Mouse (Mus musculus): ENCODE measurements at regions not wholly inside any gene's neighbourhood (a gene's known extent, or its start where the extent isn't known, plus 50 kb on each side); places are given as distances from the start of the nearest gene placed in this dataset.

- Histone ChIP-seq H3K27me3 (replicated peaks) (no peaks in the 10 kb centered on the region), H3K9me3 (no peaks in the 10 kb centered on the region), H3K4me3 (replicated peaks) (no peak overlapping the region), H3K4me1 (replicated peaks) (no peaks in the 10 kb centered on the region), H3K9ac (no peak overlapping the region), H3K36me3 (no peaks in the 10 kb centered on the region), H3K27ac (no peak overlapping the region), H3K4me2 (replicated peaks) (no peak overlapping the region)
- 59% methylated on average over 8 of the region's 8 CpGs for WGBS
- no peak for ATAC-seq
Observed at GRCm38 (mm10) chr19:54756681-54757257, 370.3 kb downstream of the Gpam start.

GRCm38 (mm10) chr19:54755451-54755850 lies 371.6 kb downstream of the Gpam start:
- H3K36me3 ChIP-seq = no peaks in the 10 kb centered on the region
- H3K4me1 ChIP-seq (replicated peaks) = no peaks in the 10 kb centered on the region
- H3K27me3 ChIP-seq (replicated peaks) = no peaks in the 10 kb centered on the region
- 71% methylated on average over 2 of the region's 2 CpGs for WGBS
- H3K4me3 ChIP-seq (replicated peaks) = no peak overlapping the region
- H3K9me3 ChIP-seq = no peaks in the 10 kb centered on the region
- H3K9ac ChIP-seq = no peak overlapping the region
- H3K4me2 ChIP-seq (replicated peaks) = no peak overlapping the region
- H3K27ac ChIP-seq = no peak overlapping the region
- ATAC-seq = no peak

- no peak overlapping the region for H3K9ac ChIP-seq
- no peak overlapping the region for H3K27ac ChIP-seq
- WGBS = 75% methylated on average over 2 of the region's 2 CpGs
- no peak overlapping the region for H3K4me3 ChIP-seq (replicated peaks)
- no peaks in the 10 kb centered on the region for H3K4me1 ChIP-seq (replicated peaks)
- H3K36me3 ChIP-seq = no peaks in the 10 kb centered on the region
- no peak overlapping the region for H3K4me2 ChIP-seq (replicated peaks)
- ATAC-seq = no peak
- no peaks in the 10 kb centered on the region for H3K27me3 ChIP-seq (replicated peaks)
- H3K9me3 ChIP-seq = no peaks in the 10 kb centered on the region
Observed at GRCm38 (mm10) chr19:54733938-54734337, 393.1 kb downstream of the Gpam start.

GRCm38 (mm10) chr19:54731749-54732148 lies 395.3 kb downstream of the Gpam start:
- Histone ChIP-seq H3K4me2 (replicated peaks) (no peak overlapping the region), H3K4me3 (replicated peaks) (no peak overlapping the region), H3K27me3 (replicated peaks) (no peaks in the 10 kb centered on the region), H3K9ac (no peak overlapping the region), H3K36me3 (no peaks in the 10 kb centered on the region), H3K9me3 (no peaks in the 10 kb centered on the region), H3K4me1 (replicated peaks) (no peaks in the 10 kb centered on the region), H3K27ac (no peak overlapping the region)
- ATAC-seq = no peak
- WGBS = 43% methylated on average over 8 of the region's 8 CpGs

- Histone ChIP-seq H3K9ac (no peak overlapping the region), H3K4me2 (replicated peaks) (no peak overlapping the region), H3K4me1 (replicated peaks) (no peaks in the 10 kb centered on the region), H3K27ac (no peak overlapping the region), H3K9me3 (no peaks in the 10 kb centered on the region), H3K27me3 (replicated peaks) (no peaks in the 10 kb centered on the region), H3K36me3 (no peaks in the 10 kb centered on the region), H3K4me3 (replicated peaks) (no peak overlapping the region)
- WGBS = 75% methylated on average over 2 of the region's 2 CpGs
- ATAC-seq = no peak
Observed at GRCm38 (mm10) chr19:54731315-54731714, 395.7 kb downstream of the Gpam start.

- no peak overlapping the region for H3K4me2 ChIP-seq (replicated peaks)
- WGBS = 86% methylated on average over 2 of the region's 2 CpGs
- H3K27ac ChIP-seq = no peak overlapping the region
- no peak overlapping the region for H3K4me3 ChIP-seq (replicated peaks)
- H3K36me3 ChIP-seq = no peaks in the 10 kb centered on the region
- ATAC-seq = no peak
- H3K9me3 ChIP-seq = no peaks in the 10 kb centered on the region
- no peak overlapping the region for H3K9ac ChIP-seq
- no peaks in the 10 kb centered on the region for H3K27me3 ChIP-seq (replicated peaks)
- H3K4me1 ChIP-seq (replicated peaks) = no peaks in the 10 kb centered on the region
Observed at GRCm38 (mm10) chr19:54730801-54731200, 396.2 kb downstream of the Gpam start.

- no peak overlapping the region for H3K4me3 ChIP-seq (replicated peaks)
- H3K4me2 ChIP-seq (replicated peaks) = no peak overlapping the region
- H3K27me3 ChIP-seq (replicated peaks) = no peaks in the 10 kb centered on the region
- H3K9me3 ChIP-seq = no peaks in the 10 kb centered on the region
- no peaks in the 10 kb centered on the region for H3K36me3 ChIP-seq
- no peak overlapping the region for H3K27ac ChIP-seq
- no peak for ATAC-seq
- no peaks in the 10 kb centered on the region for H3K4me1 ChIP-seq (replicated peaks)
- no peak overlapping the region for H3K9ac ChIP-seq
- 91% methylated on average over 2 of the region's 2 CpGs for WGBS
Observed at GRCm38 (mm10) chr19:54730296-54730695, 396.7 kb downstream of the Gpam start.

GRCm38 (mm10) chr19:54722091-54722490 lies 404.9 kb downstream of the Gpam start:
- Histone ChIP-seq H3K4me3 (replicated peaks) (no peak overlapping the region), H3K4me2 (replicated peaks) (no peak overlapping the region), H3K27me3 (replicated peaks) (no peaks in the 10 kb centered on the region), H3K9ac (no peak overlapping the region), H3K9me3 (no peaks in the 10 kb centered on the region), H3K36me3 (no peaks in the 10 kb centered on the region), H3K27ac (no peak overlapping the region), H3K4me1 (replicated peaks) (no peaks in the 10 kb centered on the region)
- 71% methylated on average over 2 of the region's 2 CpGs for WGBS
- ATAC-seq = no peak

- H3K9ac ChIP-seq = no peak overlapping the region
- no peak overlapping the region for H3K27ac ChIP-seq
- no peak for ATAC-seq
- H3K9me3 ChIP-seq = no peaks in the 10 kb centered on the region
- WGBS = 89% methylated on average over 8 of the region's 8 CpGs
- no peaks in the 10 kb centered on the region for H3K36me3 ChIP-seq
- H3K27me3 ChIP-seq (replicated peaks) = no peaks in the 10 kb centered on the region
- H3K4me3 ChIP-seq (replicated peaks) = no peak overlapping the region
- no peaks in the 10 kb centered on the region for H3K4me1 ChIP-seq (replicated peaks)
- no peak overlapping the region for H3K4me2 ChIP-seq (replicated peaks)
Observed at GRCm38 (mm10) chr19:54697411-54697810, 429.6 kb downstream of the Gpam start.

GRCm38 (mm10) chr19:54693714-54694113 lies 433.3 kb downstream of the Gpam start:
- WGBS = 89% methylated on average over 3 of the region's 3 CpGs
- no peak overlapping the region for H3K4me2 ChIP-seq (replicated peaks)
- H3K27me3 ChIP-seq (replicated peaks) = no peaks in the 10 kb centered on the region
- H3K4me3 ChIP-seq (replicated peaks) = no peak overlapping the region
- ATAC-seq = no peak
- no peaks in the 10 kb centered on the region for H3K9me3 ChIP-seq
- H3K27ac ChIP-seq = no peak overlapping the region
- no peaks in the 10 kb centered on the region for H3K4me1 ChIP-seq (replicated peaks)
- no peaks in the 10 kb centered on the region for H3K36me3 ChIP-seq
- no peak overlapping the region for H3K9ac ChIP-seq

- no peak overlapping the region for H3K4me3 ChIP-seq (replicated peaks)
- no peaks in the 10 kb centered on the region for H3K4me1 ChIP-seq (replicated peaks)
- ATAC-seq = no peak
- no peak overlapping the region for H3K9ac ChIP-seq
- H3K27me3 ChIP-seq (replicated peaks) = no peaks in the 10 kb centered on the region
- 86% methylated on average over 1 of the region's 1 CpGs for WGBS
- no peak overlapping the region for H3K27ac ChIP-seq
- H3K36me3 ChIP-seq = no peaks in the 10 kb centered on the region
- H3K4me2 ChIP-seq (replicated peaks) = no peak overlapping the region
- no peaks in the 10 kb centered on the region for H3K9me3 ChIP-seq
Observed at GRCm38 (mm10) chr19:54693094-54693493, 433.9 kb downstream of the Gpam start.

- H3K4me2 ChIP-seq (replicated peaks) = no peak overlapping the region
- H3K9me3 ChIP-seq = no peaks in the 10 kb centered on the region
- no peaks in the 10 kb centered on the region for H3K27me3 ChIP-seq (replicated peaks)
- WGBS = 81% methylated on average over 1 of the region's 1 CpGs
- no peak overlapping the region for H3K9ac ChIP-seq
- no peak overlapping the region for H3K27ac ChIP-seq
- no peak overlapping the region for H3K4me3 ChIP-seq (replicated peaks)
- H3K36me3 ChIP-seq = no peaks in the 10 kb centered on the region
- no peak for ATAC-seq
- H3K4me1 ChIP-seq (replicated peaks) = no peaks in the 10 kb centered on the region
Observed at GRCm38 (mm10) chr19:54691861-54692260, 435.2 kb downstream of the Gpam start.

- no peak overlapping the region for H3K4me3 ChIP-seq (replicated peaks)
- H3K9me3 ChIP-seq = no peaks in the 10 kb centered on the region
- no peaks in the 10 kb centered on the region for H3K4me1 ChIP-seq (replicated peaks)
- no peak overlapping the region for H3K4me2 ChIP-seq (replicated peaks)
- no peak overlapping the region for H3K27ac ChIP-seq
- H3K36me3 ChIP-seq = no peaks in the 10 kb centered on the region
- peak; percentile 92 for ATAC-seq
- H3K9ac ChIP-seq = no peak overlapping the region
- H3K27me3 ChIP-seq (replicated peaks) = no peaks in the 10 kb centered on the region
Observed at GRCm38 (mm10) chr19:54688630-54689029, 438.4 kb downstream of the Gpam start.
